Mouse (Mus musculus) G1E (cell line): ENCODE results near the gene Atg10.

Experiments used
- CTCF ChIP-seq: IDR thresholded peaks from 2 replicates; pipeline ENCODE4 v1.5.1; 2012; ENCODE audit warnings: low read depth, low read length, inconsistent platforms, mixed read lengths
- GATA1 ChIP-seq: IDR thresholded peaks from 2 replicates; pipeline ENCODE4 v1.6.1; 2012; ENCODE audit warnings: borderline replicate concordance, low read length, inconsistent platforms, mixed read lengths
- GATA2 ChIP-seq: IDR thresholded peaks from 2 replicates; pipeline ENCODE4 v1.6.1; 2012; ENCODE audit warnings: low read depth, low read length, inconsistent platforms, borderline replicate concordance

DNA sequence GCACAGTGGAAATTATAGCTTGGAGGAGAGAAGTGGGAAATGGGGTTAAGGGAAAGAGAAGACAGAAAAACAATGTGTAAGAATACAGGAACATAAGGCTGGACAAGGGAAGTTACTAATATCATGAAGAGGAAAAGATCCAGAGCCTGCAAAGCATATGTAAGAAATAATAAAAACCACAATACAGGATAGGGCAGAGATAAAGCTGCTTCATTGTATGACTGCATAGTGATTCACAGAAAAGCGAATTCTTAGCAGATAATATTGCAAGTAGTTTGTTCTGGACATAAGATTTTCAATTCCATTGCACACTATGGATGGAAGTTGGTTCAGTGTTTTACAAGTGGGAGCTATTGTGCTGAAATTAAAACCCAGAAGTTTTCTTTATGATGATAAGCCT, 242.0 kb downstream of the Atg10 start:
- no peak for TF ChIP-seq CTCF
- TF ChIP-seq GATA2, result no peak
- TF ChIP-seq GATA1, result no peak
